Mouse (Mus musculus): ENCODE data around the gene Calm3.

GRCm38 (mm10) chr7:16906281-16906680 lies 17.6 kb downstream of the Calm3 start, which contains the start of gene Ptgir:
- TF ChIP-seq CTCF (IDR thresholded peaks at IDR 0.05; ENCODE audit: low read depth, low read length) = no peak
- no peak for TF ChIP-seq POLR2A (IDR thresholded peaks at IDR 0.05; ENCODE audit: extremely low read depth, insufficient read depth, low read length)
